Mouse (Mus musculus) heart, embryonic 15.5 days (tissue): ENCODE data around the gene Gcc1. TPM values are rescaled to one million over a fixed set of nuclear protein-coding genes. Genes with fewer than 3 reads are reported as not detected.

Experiments
- ATAC-seq: fragments of 200-750 bp; cut with Nextera tagmentation; replicated peaks from 2 replicates; pipeline ENCODE4 v1.8.0; 2017; ENCODE audit warnings: low read depth, moderate TSS enrichment; ENCODE audit not compliant: insufficient number of reproducible peaks, insufficient read depth, low FRiP score
- H3K27ac ChIP-seq: fragments of 300-500 bp; sonication (generic); 2 replicates; pipeline ENCODE4 v1.5.1; 2015; ENCODE audit warnings: mild to moderate bottlenecking, inconsistent platforms
- H3K27me3 ChIP-seq: fragments of 300-500 bp; sonication (generic); 2 replicates; pipeline ENCODE4 v1.6.1; 2015; ENCODE audit warnings: inconsistent platforms
- H3K36me3 ChIP-seq: fragments of 300-500 bp; sonication (generic); 2 replicates; pipeline ENCODE4 v1.6.1; 2015; ENCODE audit warnings: mild to moderate bottlenecking, inconsistent platforms
- H3K4me1 ChIP-seq: fragments of 300-500 bp; sonication (generic); replicated peaks from 2 replicates; pipeline ENCODE4 v1.6.1; 2015; ENCODE audit warnings: inconsistent platforms
- H3K4me2 ChIP-seq: fragments of 300-500 bp; sonication (generic); 2 replicates; pipeline ENCODE4 v1.6.1; 2015; ENCODE audit warnings: inconsistent platforms, mild to moderate bottlenecking, moderate library complexity
- H3K4me3 ChIP-seq: fragments of 300-500 bp; sonication (generic); 2 replicates; pipeline ENCODE4 v1.5.1; 2015; ENCODE audit warnings: mild to moderate bottlenecking, inconsistent platforms
- H3K9ac ChIP-seq: fragments of 300-500 bp; sonication (generic); 2 replicates; pipeline ENCODE4 v1.6.1; 2015; ENCODE audit warnings: mild to moderate bottlenecking, inconsistent platforms
- H3K9me3 ChIP-seq: fragments of 300-500 bp; sonication (generic); replicated peaks from 2 replicates; pipeline ENCODE4 v1.6.1; 2016; ENCODE audit warnings: inconsistent platforms
- WGBS: fragments of 180-500 bp; shearing (Covaris S2); methylation state at CpG from one replicate; pipeline ENCODE4 v1.1.7; 2015; ENCODE audit warnings: mixed read lengths; 5-methylcytosine and 5-hydroxymethylcytosine counted together
- polyA plus RNA-seq: library from polyadenylated mRNA; unstranded; fragments of >200 nt; fragmentation: Nextera tagmentation; extraction: Ambion mirVana; gene quantifications from 2 replicates; pipeline ENCODE4 v1.2.1, GENCODE M21; 2015

Gcc1 gene
- polyA plus RNA-seq, 1 experiment from 2014 or later = 5.9 TPM

- Histone ChIP-seq H3K27ac (no peak within 1 kb of the TSS), H3K4me2 (no peak within 1 kb of the TSS), H3K36me3 (no peaks in the 10 kb centered on the region), H3K9ac (no peak within 1 kb of the TSS), H3K9me3 (no peaks in the 10 kb centered on the region), H3K4me1 (no peaks in the 10 kb centered on the region), H3K27me3 (peaks cover 39% of the 10 kb centered on the region), H3K4me3 (no peak within 1 kb of the TSS)
- 78% methylated on average over 2 of the region's 2 CpGs for WGBS
- no peak for ATAC-seq
These were observed 21.1 kb upstream of the Gcc1 start, which contains the start of gene Pax4 for GRCm38 (mm10) chr6:28449253-28449652. Gene Pax4 (minus strand): TSS chr6:28449353.

DNA sequence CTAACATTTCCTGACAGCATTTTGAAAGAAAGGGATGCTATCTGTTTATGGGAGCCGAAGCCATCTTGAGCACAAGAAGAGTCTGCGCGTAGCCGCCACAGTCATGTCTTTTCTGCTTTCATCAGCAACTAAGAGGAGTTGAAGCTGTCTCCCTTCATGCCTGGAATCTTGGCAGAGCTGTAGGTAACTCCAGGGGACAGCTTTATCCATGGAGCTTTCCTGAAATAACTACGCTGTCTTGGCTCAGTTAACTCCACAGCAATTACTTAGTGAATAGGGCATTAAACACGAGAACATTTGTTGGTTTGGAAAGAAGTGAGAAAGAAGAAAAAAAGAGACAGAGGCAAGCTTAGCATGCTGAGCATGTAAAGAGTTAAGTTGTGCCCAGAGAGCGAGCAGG, 19.7 kb upstream of the Gcc1 start:
- Histone ChIP-seq H3K4me2 (no peak overlapping the region), H3K27me3 (peaks cover 35% of the 10 kb centered on the region), H3K4me3 (no peak overlapping the region), H3K27ac (no peak overlapping the region), H3K9ac (no peak overlapping the region), H3K9me3 (no peaks in the 10 kb centered on the region), H3K36me3 (no peaks in the 10 kb centered on the region), H3K4me1 (no peaks in the 10 kb centered on the region)
- ATAC-seq = no peak
- 76% methylated on average over 7 of the region's 7 CpGs for WGBS

- 60% methylated on average over 6 of the region's 6 CpGs for WGBS
- Histone ChIP-seq H3K36me3 (peaks cover 2% of the 10 kb centered on the region; the same call in 1 of the 2 replicates), H3K27ac (no peak overlapping the region), H3K9ac (no peak overlapping the region), H3K4me1 (no peaks in the 10 kb centered on the region; the same call in 1 of the 2 replicates), H3K27me3 (no peaks in the 10 kb centered on the region), H3K4me2 (no peak overlapping the region), H3K4me3 (no peak overlapping the region), H3K9me3 (no peaks in the 10 kb centered on the region)
- no peak for ATAC-seq
These were observed 3.3 kb upstream of the Gcc1 start for GRCm38 (mm10) chr6:28431538-28431855.

DNA sequence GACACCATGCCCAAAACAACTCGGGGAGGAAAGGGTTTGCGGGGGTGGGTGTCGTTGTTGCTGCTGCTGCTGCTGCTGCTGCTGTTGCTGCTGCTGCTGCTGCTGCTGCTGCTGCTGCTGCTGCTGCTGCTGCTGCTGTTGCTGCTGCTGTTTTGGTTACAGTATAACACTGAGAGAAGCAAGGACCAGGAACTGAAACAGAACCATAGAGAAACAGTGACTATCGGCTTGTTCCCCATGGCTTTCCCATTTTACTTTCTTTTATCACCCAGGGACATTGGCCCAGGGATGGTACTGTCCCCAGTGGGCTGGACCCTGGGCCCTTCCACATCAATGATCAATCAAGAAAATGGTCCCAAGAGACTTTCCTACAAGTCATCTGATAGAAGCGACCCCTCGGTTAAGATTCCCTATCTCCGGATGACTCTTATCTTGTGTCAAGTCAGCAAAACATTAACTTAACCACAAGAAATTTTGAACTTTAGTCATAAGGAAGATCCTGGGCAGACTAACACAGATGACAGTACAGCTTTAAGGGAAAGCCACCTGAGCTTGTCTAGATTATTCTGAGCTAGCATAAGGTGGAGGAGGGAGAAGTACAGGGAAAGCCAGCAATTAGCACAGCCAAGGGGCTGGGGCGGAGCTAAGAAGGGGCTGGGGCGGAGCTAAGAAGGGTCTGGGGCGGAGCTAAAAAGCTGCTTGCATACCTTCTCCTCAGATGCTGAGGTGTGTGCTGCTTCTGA, 2.8 kb upstream of the Gcc1 start:
- ATAC-seq = no peak
- Histone ChIP-seq H3K4me3 (no peak overlapping the region), H3K27ac (no peak overlapping the region), H3K9me3 (no peaks in the 10 kb centered on the region), H3K9ac (no peak overlapping the region), H3K27me3 (no peaks in the 10 kb centered on the region), H3K4me1 (no peaks in the 10 kb centered on the region; the same call in 1 of the 2 replicates), H3K4me2 (no peak overlapping the region), H3K36me3 (peaks cover 8% of the 10 kb centered on the region)
- WGBS = 74% methylated on average over 10 of the region's 10 CpGs

DNA sequence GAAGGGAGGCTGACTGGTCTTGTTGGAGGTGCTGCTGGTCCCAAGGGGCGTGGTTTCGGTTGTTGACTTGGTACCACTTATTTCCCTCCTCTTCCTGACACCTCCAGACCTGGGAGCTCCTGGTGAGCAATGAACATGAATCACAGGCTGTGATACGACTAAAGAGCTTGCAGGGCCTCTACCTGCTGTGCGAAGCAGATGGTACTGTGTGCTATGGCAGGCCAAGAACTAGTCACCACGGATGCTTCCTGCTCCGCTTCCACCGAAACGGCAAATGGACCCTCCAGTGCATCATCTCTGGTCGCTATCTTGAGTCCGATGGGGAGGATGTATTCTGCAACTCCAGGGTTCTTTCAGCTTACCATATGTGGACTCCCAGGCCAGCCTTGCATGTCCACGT, 1.7 kb upstream of the Gcc1 start:
- WGBS = 81% methylated on average over 11 of the region's 11 CpGs
- Histone ChIP-seq H3K27ac (no peak overlapping the region), H3K9ac (no peak overlapping the region), H3K36me3 (peaks cover 14% of the 10 kb centered on the region), H3K9me3 (no peaks in the 10 kb centered on the region), H3K27me3 (no peaks in the 10 kb centered on the region), H3K4me2 (no peak overlapping the region), H3K4me1 (peaks cover 6% of the 10 kb centered on the region), H3K4me3 (no peak overlapping the region)
- no peak for ATAC-seq

DNA sequence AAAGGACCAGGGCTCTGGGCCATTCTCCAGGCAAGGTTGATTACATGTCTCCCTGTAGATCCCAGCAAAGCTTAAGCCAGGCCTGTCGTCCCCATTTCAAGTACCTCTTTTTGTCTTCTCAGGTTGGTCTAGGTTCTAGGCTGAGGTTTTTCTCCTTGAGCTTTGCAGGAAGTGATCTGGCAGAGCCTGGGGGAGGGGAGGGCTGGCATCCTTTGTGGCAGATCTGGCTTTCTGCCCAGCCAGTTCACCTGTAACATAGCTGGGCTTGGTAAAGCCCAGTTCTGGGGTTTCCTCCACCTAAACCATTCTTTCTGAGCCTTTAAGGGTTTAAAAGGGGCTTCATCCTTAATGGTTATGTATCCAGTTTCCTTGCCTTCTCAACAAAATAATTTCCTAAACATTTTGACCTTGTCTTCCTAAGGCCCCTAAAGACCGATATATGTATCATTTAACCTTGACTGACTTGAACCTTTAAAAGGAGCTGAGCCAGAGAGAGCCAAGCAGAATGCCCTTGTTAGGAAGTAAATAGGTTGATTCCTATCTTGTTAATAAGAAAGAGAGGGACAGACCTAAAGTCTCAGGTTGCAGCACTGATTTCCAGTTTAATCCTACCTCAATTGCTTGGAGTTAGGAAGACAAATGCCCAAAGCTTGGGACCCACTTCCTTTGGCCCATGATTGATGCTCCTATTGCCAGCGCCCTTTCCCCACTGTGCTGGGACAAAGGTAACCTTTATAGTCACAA, 922 bp downstream of the Gcc1 start, which contains the start of gene Fscn3:
Gene Fscn3, plus strand, starts transcription at position 694 of the 744 bp plus-strand sequence.
- Histone ChIP-seq H3K4me2 (no peak within 1 kb of the TSS), H3K27me3 (no peaks in the 10 kb centered on the region), H3K4me3 (no peak within 1 kb of the TSS), H3K36me3 (peaks cover 14% of the 10 kb centered on the region), H3K4me1 (peaks cover 19% of the 10 kb centered on the region), H3K9me3 (no peaks in the 10 kb centered on the region), H3K27ac (no peak within 1 kb of the TSS), H3K9ac (no peak within 1 kb of the TSS)
- no peak for ATAC-seq
- WGBS = 79% methylated on average over 3 of the region's 3 CpGs

- H3K4me2 ChIP-seq = peak overlapping the region; percentile 75
- H3K4me1 ChIP-seq = peaks cover 37% of the 10 kb centered on the region
- no peak overlapping the region for H3K9ac ChIP-seq
- H3K9me3 ChIP-seq = no peaks in the 10 kb centered on the region
- WGBS = 49% methylated on average over 6 of the region's 6 CpGs
- H3K27me3 ChIP-seq = no peaks in the 10 kb centered on the region
- no peak for ATAC-seq
- no peak overlapping the region for H3K4me3 ChIP-seq
- peaks cover 14% of the 10 kb centered on the region for H3K36me3 ChIP-seq
- no peak overlapping the region; the same call in 1 of the 2 replicates for H3K27ac ChIP-seq
These were observed 3.2 kb downstream of the Gcc1 start for GRCm38 (mm10) chr6:28425019-28425418.

DNA sequence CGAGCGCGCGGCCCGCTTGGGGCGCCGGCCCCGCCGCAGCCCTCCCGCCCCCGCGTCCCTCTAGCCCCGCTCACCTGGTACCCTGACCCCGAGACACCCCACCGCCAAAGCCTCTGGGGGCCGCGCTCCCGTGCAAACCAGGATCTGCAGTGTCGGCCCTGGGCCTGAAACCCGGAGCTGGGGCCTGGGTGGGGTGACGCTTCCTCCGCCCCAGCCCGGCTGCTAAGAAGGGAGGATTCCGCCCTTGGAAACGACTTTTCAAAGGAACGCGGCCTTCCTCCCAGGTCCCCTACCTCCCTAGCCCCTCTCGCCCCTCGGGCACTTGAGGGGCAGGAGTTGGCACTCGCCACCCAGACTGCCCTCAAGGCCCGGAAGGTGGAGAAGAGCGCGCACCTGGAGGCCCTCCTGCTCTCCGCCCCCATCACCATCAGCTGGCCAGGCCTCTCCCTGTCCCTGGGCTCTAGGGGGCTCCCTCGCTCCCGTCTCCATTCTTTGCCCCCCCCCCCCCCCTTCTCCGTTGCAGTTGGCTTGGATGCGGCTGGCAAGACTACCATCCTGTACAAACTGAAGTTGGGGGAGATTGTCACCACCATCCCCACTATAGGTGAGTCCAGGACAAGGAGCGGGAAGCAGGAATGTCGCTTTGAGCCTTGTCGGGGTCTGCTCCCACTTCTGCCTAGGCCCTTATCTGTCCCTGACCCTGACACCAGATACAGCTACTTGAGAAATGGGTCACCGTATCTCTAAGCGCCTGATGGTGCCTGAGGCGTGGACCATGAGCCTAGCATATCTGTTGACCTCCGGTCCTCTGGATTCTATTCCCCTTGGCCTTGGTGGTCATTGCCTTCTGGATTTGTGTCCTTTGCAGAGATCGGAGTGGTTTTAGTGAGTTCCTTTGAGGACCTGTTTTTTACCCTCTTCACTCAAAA, 4.2 kb downstream of the Gcc1 start:
- Histone ChIP-seq H3K4me2 (peak overlapping the region; percentile 75), H3K27ac (peak overlapping the region; percentile 87), H3K36me3 (peaks cover 18% of the 10 kb centered on the region), H3K4me3 (peak overlapping the region; percentile 96), H3K9me3 (no peaks in the 10 kb centered on the region), H3K9ac (peak overlapping the region; percentile 98), H3K27me3 (no peaks in the 10 kb centered on the region), H3K4me1 (peaks cover 47% of the 10 kb centered on the region)
- WGBS = 4% methylated on average over 46 of the region's 46 CpGs
- peak; percentile 48 for ATAC-seq

DNA sequence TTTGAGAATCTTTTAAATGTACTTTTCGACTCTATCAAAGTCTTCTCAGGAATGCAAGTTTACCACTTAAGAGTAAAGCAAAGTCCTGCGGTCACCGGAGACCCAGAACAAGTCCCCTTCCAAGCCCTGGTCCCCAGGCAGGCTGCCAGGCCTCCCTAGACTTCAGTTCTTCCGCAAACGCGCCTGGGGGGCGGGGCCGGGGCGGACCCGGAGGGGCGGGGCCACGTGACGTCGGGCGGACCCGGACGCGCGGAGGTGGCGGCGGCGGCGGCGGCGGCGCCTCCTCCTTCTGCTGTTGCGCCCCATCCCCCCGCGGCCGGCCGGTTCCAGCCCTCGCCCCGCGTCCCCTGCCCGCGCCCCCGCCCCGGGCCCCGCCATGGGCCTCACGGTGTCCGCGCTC, 4.9 kb downstream of the Gcc1 start, which contains the start of gene Arf5:
Gene Arf5, plus strand, starts transcription at position 248 of the 400 bp plus-strand sequence.
- WGBS = 1% methylated on average over 41 of the region's 42 CpGs
- H3K4me2 ChIP-seq = peak within 1 kb of the TSS; percentile 75
- no peaks in the 10 kb centered on the region for H3K27me3 ChIP-seq
- peak within 1 kb of the TSS; percentile 87 for H3K27ac ChIP-seq
- peak within 1 kb of the TSS; percentile 98 for H3K9ac ChIP-seq
- peaks cover 53% of the 10 kb centered on the region for H3K4me1 ChIP-seq
- H3K9me3 ChIP-seq = no peaks in the 10 kb centered on the region
- peak; percentile 82 for ATAC-seq
- peak within 1 kb of the TSS; percentile 96 for H3K4me3 ChIP-seq
- peaks cover 25% of the 10 kb centered on the region for H3K36me3 ChIP-seq

DNA sequence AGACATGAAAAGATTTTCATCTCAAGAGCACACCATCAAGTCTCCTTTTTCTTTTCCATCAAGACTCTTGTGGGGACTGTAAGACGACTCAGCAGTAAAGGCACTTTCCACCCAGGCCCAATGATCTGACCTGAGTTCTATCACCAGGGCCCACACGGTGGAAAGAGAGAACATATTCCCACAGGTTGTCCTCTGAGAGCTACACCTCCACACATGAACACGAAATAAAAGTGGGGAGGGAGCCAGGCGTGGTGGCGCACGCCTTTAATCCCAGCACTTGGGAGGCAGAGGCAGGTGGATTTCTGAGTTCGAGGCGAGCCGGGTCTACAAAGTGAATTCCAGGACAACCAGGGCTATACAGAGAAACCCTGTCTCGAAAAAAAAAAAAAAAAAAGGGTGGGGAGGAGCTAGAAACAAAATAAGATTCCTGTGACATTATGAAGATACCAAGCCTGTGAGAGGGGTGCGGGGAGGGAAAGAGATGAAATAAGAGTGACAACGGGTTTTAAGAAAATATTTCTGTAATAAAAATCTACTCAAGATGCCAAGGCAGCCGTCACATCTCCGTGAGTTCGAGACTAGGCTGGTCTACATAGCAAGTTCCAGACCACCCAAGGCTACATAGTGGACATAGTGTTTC, 5.4 kb downstream of the Gcc1 start:
- Histone ChIP-seq H3K9me3 (no peaks in the 10 kb centered on the region), H3K27me3 (no peaks in the 10 kb centered on the region), H3K4me2 (peak overlapping the region; percentile 49), H3K4me3 (peak overlapping the region; percentile 96), H3K27ac (peak overlapping the region; percentile 87), H3K36me3 (peaks cover 30% of the 10 kb centered on the region), H3K4me1 (peaks cover 59% of the 10 kb centered on the region), H3K9ac (0 out of 2 replicates have a peak overlapping the region, but pooled peaks have one; percentile 98)
- 72% methylated on average over 15 of the region's 15 CpGs for WGBS
- no peak for ATAC-seq
